Mouse (Mus musculus): ENCODE measurements at regions not wholly inside any gene's neighbourhood (a gene's known extent, or its start where the extent isn't known, plus 50 kb on each side); places are given as distances from the start of the nearest gene placed in this dataset.
"Not testable (repeated sequence)": the region's sequence is repeated elsewhere in the genome, so short reads cannot be mapped to it uniquely, and the experiment has no call there.

- DNase-seq: no peak
These were observed 263.2 kb upstream of the 1700008P02Rik start for GRCm38 (mm10) chr3:6883401-6883800.

- no peak for DNase-seq
These were observed 256.0 kb upstream of the 1700008P02Rik start for GRCm38 (mm10) chr3:6876265-6876664.

GRCm38 (mm10) chr3:6872170-6872569 is 251.9 kb upstream of the 1700008P02Rik start:
- no peak for DNase-seq

- DNase-seq: no peak
These were observed 251.5 kb upstream of the 1700008P02Rik start for GRCm38 (mm10) chr3:6871752-6872151.

GRCm38 (mm10) chr3:6866148-6866483 is 245.9 kb upstream of the 1700008P02Rik start:
- no peak for DNase-seq

- DNase-seq: peak; percentile 7
These were observed 245.4 kb upstream of the 1700008P02Rik start for GRCm38 (mm10) chr3:6865462-6866147.

- DNase-seq: no peak
These were observed 239.6 kb upstream of the 1700008P02Rik start for GRCm38 (mm10) chr3:6859866-6860180.

GRCm38 (mm10) chr3:6858982-6859865 is 239.0 kb upstream of the 1700008P02Rik start:
- no peak for DNase-seq

- no peak for DNase-seq
These were observed 199.1 kb upstream of the 1700008P02Rik start for GRCm38 (mm10) chr3:6819332-6819731.

- no peak for DNase-seq
These were observed 192.1 kb upstream of the 1700008P02Rik start for GRCm38 (mm10) chr3:6812346-6812745.

- DNase-seq: no peak
These were observed 189.2 kb upstream of the 1700008P02Rik start for GRCm38 (mm10) chr3:6809381-6809950.

- not testable (repeated sequence) for DNase-seq
These were observed 180.0 kb upstream of the 1700008P02Rik start for GRCm38 (mm10) chr3:6800092-6800716.

- no peak for DNase-seq
These were observed 148.3 kb upstream of the 1700008P02Rik start for GRCm38 (mm10) chr3:6768506-6768905.

GRCm38 (mm10) chr3:6768085-6768484 is 147.8 kb upstream of the 1700008P02Rik start:
- DNase-seq: not testable (repeated sequence)

GRCm38 (mm10) chr3:6759172-6759571 is 138.9 kb upstream of the 1700008P02Rik start:
- DNase-seq: no peak

GRCm38 (mm10) chr3:6757562-6757961 is 137.3 kb upstream of the 1700008P02Rik start:
- DNase-seq: no peak

GRCm38 (mm10) chr3:6750746-6751145 is 130.5 kb upstream of the 1700008P02Rik start:
- not testable (repeated sequence) for DNase-seq

- DNase-seq: no peak
These were observed 111.4 kb upstream of the 1700008P02Rik start for GRCm38 (mm10) chr3:6731372-6732297.

- no peak for DNase-seq
These were observed 109.8 kb upstream of the 1700008P02Rik start for GRCm38 (mm10) chr3:6730066-6730465.

GRCm38 (mm10) chr3:6683679-6684078 is 63.4 kb upstream of the 1700008P02Rik start:
- DNase-seq: no peak

GRCm38 (mm10) chr3:6681411-6681810 is 61.2 kb upstream of the 1700008P02Rik start:
- no peak for DNase-seq

GRCm38 (mm10) chr3:6676382-6676781 is 56.1 kb upstream of the 1700008P02Rik start:
- DNase-seq: no peak

All from adrenal gland, postnatal 25 days (tissue).